Mouse (Mus musculus) left cerebral cortex, postnatal 14 days (tissue): ENCODE measurements around the gene Ttyh1. TPM values are rescaled to one million over a fixed set of nuclear protein-coding genes. Genes with fewer than 3 reads are reported as not detected.

Experiments used
- DNase-seq, 2 experiments: peaks; one replicate each; pipeline ENCODE4 v3.0.0; 2021 to 2022; ENCODE audit warnings: low spot score in 2 of 2, mixed read lengths in 1 of 2
- intact Hi-C: fragments of 180-260 bp; cut with DNase I; formaldehyde crosslinking; loops from one replicate; pipeline ENCODE4 v1.15.1; 2025
- total RNA-seq, 2 experiments: library from RNA; stranded (reverse); gene quantifications; 2 replicates each; pipeline ENCODE4 v1.2.3; 2021

The Ttyh1 gene
- total RNA-seq, 2 experiments from 2014 or later, result 837 to 867 TPM

GRCm38 (mm10) chr7:4138181-4138580, 19.0 kb downstream of the Ttyh1 start:
- peak in 1 of 2 experiments; percentile 3 for DNase-seq

GRCm38 (mm10) chr7:4138671-4139070, 19.5 kb downstream of the Ttyh1 start:
- intact Hi-C loops, result no loop called here
- DNase-seq, result no peak

More at GRCm38 (mm10) chr7:4138181-4138580, 19.0 kb downstream of the Ttyh1 start:
- intact Hi-C loops, result no loop called here

- intact Hi-C loops, result no loop called here
- DNase-seq, result no peak
Observed at GRCm38 (mm10) chr7:4139391-4139790, 20.2 kb downstream of the Ttyh1 start.

GRCm38 (mm10) chr7:4141648-4142325, 22.6 kb downstream of the Ttyh1 start:
- peak in 1 of 2 experiments; percentile 0 for DNase-seq
- intact Hi-C loops, result loop anchor here (5.0 kb wide), 1 partner anchor 444 kb away; no protein-coding TSS in a partner anchor

GRCm38 (mm10) chr7:4142796-4143445, 23.7 kb downstream of the Ttyh1 start:
- intact Hi-C loops, result loop anchor here (5.0 kb wide), 1 partner anchor 446 kb away; no protein-coding TSS in a partner anchor
- DNase-seq, result peak; percentile 2 to 3

- DNase-seq, result no peak
- intact Hi-C loops, result loop anchor here (5.0 kb wide), 1 partner anchor 446 kb away; no protein-coding TSS in a partner anchor
Observed at GRCm38 (mm10) chr7:4143506-4143905, 24.3 kb downstream of the Ttyh1 start.

- DNase-seq, result no peak
- intact Hi-C loops, result loop anchor here (5.0 kb wide), 1 partner anchor 447 kb away; no protein-coding TSS in a partner anchor
Observed at GRCm38 (mm10) chr7:4144046-4144445, 24.8 kb downstream of the Ttyh1 start.

GRCm38 (mm10) chr7:4144766-4145551, 25.8 kb downstream of the Ttyh1 start:
- intact Hi-C loops, result loop anchor here (5.0 kb wide), 3 partner anchors 282 to 448 kb away; no protein-coding TSS in a partner anchor
- DNase-seq, result no peak

GRCm38 (mm10) chr7:4145552-4146190, 26.5 kb downstream of the Ttyh1 start:
- intact Hi-C loops, result loop anchor here (5.0 kb wide), 2 partner anchors 282 to 327 kb away; no protein-coding TSS in a partner anchor
- DNase-seq, result peak; percentile 65 to 68

- intact Hi-C loops, result loop anchor here (5.0 kb wide), 2 partner anchors 281 to 326 kb away; no protein-coding TSS in a partner anchor
Observed at GRCm38 (mm10) chr7:4146241-4147180, 27.3 kb downstream of the Ttyh1 start.

GRCm38 (mm10) chr7:4147371-4147770, 28.2 kb downstream of the Ttyh1 start:
- DNase-seq, result peak in 1 of 2 experiments; percentile 10
- intact Hi-C loops, result loop anchor here (5.0 kb wide), 2 partner anchors 280 to 325 kb away; no protein-coding TSS in a partner anchor

More at GRCm38 (mm10) chr7:4146241-4147180, 27.3 kb downstream of the Ttyh1 start:
- peak in 1 of 2 experiments; percentile 6 for DNase-seq

- intact Hi-C loops, result loop anchor here (5.0 kb wide), 2 partner anchors 279 to 324 kb away; no protein-coding TSS in a partner anchor
- DNase-seq, result no peak
Observed at GRCm38 (mm10) chr7:4147836-4148235, 28.6 kb downstream of the Ttyh1 start.

- intact Hi-C loops, result loop anchor here (5.0 kb wide), 2 partner anchors 279 to 324 kb away; no protein-coding TSS in a partner anchor
- peak in 1 of 2 experiments; percentile 28 for DNase-seq
Observed at GRCm38 (mm10) chr7:4148341-4149208, 29.4 kb downstream of the Ttyh1 start.

- peak; percentile 77 to 80 for DNase-seq
- intact Hi-C loops, result loop anchor here (5.0 kb wide), 2 partner anchors 278 to 323 kb away; no protein-coding TSS in a partner anchor
Observed at GRCm38 (mm10) chr7:4149209-4150054, 30.2 kb downstream of the Ttyh1 start.

- intact Hi-C loops, result no loop called here
- DNase-seq, result no peak
Observed at GRCm38 (mm10) chr7:4150059-4150541, 30.9 kb downstream of the Ttyh1 start, which contains the start of gene Leng9. Gene Leng9 (minus strand): TSS chr7:4150374.

GRCm38 (mm10) chr7:4150811-4151221, 31.6 kb downstream of the Ttyh1 start:
- DNase-seq, result peak in 1 of 2 experiments; percentile 39
- intact Hi-C loops, result no loop called here
